Comparison of ENCODE assay signal across 11 mouse cellular contexts in the genomic region with DNA sequence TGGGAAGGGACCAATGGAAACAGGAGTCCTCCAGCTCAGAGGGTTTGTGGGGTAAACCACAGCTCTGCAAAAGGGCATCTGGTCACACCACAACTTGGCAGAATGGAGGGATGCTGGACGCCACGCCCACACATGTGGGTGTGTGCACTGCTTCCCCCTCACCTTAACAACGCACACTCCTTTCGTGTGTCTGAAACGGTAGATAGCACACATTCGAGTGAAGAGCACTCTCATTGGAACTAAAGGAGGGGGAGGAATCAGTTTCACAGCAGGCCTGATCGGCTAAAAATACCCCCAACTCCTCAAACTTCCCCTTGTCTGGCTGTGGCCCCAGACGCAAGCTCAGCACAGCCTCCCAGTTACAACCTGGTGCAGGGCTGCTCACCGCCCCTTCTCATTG.
DNase-seq lines count a peak whose midpoint lies in the region; ATAC-seq and TF ChIP-seq lines count a peak whose summit lies in the region.
"Had no signal": no experiment of that assay in that cellular context is flagged by ENCODE, and none has a peak within 500 bp of the region (broad histone marks: within the 10 kb centered on the region; RNA-seq: fewer than 3 reads in every experiment).

No protein-coding gene starts in this region.

- H3K79me2 ChIP-seq in myocyte (ENCODE audit: control insufficient read depth, insufficient read depth), result peaks cover 68% of the 10 kb centered on the region

- no peak overlapping the region for H3ac ChIP-seq in myocyte (ENCODE audit: control insufficient read depth, insufficient read length)

- no peaks in the 10 kb centered on the region for H3K36me3 ChIP-seq in lung, embryonic 16.5 days (ENCODE audit: control insufficient read depth, insufficient read depth, low read length)
- H3K36me3 ChIP-seq in embryonic facial prominence, embryonic 15.5 days, result no peaks in the 10 kb centered on the region
- peaks cover 32% of the 10 kb centered on the region for H3K36me3 ChIP-seq in myocyte (ENCODE audit: control insufficient read depth, insufficient read depth)
- H3K36me3 ChIP-seq: liver, embryonic 15.5 days had no signal

- H3K4me1 ChIP-seq in lung, embryonic 16.5 days (replicated peaks; ENCODE audit: control insufficient read depth, insufficient read depth, low read length), result peaks cover 47% of the 10 kb centered on the region
- H3K4me1 ChIP-seq in embryonic facial prominence, embryonic 15.5 days, result peaks cover 41% of the 10 kb centered on the region

- peak overlapping the region; percentile 16; the same call in 1 of the 2 replicates for H3K9ac ChIP-seq in lung, embryonic 16.5 days (ENCODE audit: low read length)
- no peak overlapping the region for H3K9ac ChIP-seq in embryonic facial prominence, embryonic 15.5 days
- H3K9ac ChIP-seq: liver, embryonic 15.5 days had no signal

- no peaks in the 10 kb centered on the region for H3K27me3 ChIP-seq in lung, embryonic 16.5 days (ENCODE audit: control insufficient read depth, insufficient read depth, low read depth, low read length)
- no peaks in the 10 kb centered on the region for H3K27me3 ChIP-seq in embryonic facial prominence, embryonic 15.5 days
- H3K27me3 ChIP-seq in myocyte (ENCODE audit: control insufficient read depth, insufficient read depth, insufficient read length), result no peaks in the 10 kb centered on the region
- H3K27me3 ChIP-seq: liver, embryonic 15.5 days had no signal

- peak overlapping the region; percentile 91 for H3K27ac ChIP-seq in lung, embryonic 16.5 days (ENCODE audit: low read length)
- H3K27ac ChIP-seq in embryonic facial prominence, embryonic 15.5 days (replicated peaks), result peak overlapping the region; percentile 51; the same call in 1 of the 2 replicates
- H3K27ac ChIP-seq: liver, embryonic 15.5 days had no signal

- DNase-seq in heart, adult 11 months, result peak; percentile 93
- no peak for DNase-seq in heart, adult 8-10 months (ENCODE audit: low spot score)
- no peak for DNase-seq in lung, postnatal 4 days
- DNase-seq in adrenal gland, postnatal 25 days, result no peak
- no peak for DNase-seq in cerebellum, postnatal 25 days
- DNase-seq: layer of hippocampus, postnatal 36 days had no signal

- 62% methylated on average over 9 of the region's 9 CpGs for WGBS in lung, embryonic 16.5 days
- WGBS in embryonic facial prominence, embryonic 15.5 days, result 70% methylated on average over 9 of the region's 9 CpGs

- peak; percentile 45 for TF ChIP-seq POLR2A in myocyte (IDR thresholded peaks at IDR 0.05; ENCODE audit: insufficient read length, low read depth)

- H3K4me2 ChIP-seq in lung, embryonic 16.5 days (ENCODE audit: low read depth, low read length), result no peak overlapping the region
- no peak overlapping the region for H3K4me2 ChIP-seq in embryonic facial prominence, embryonic 15.5 days (replicated peaks)
- H3K4me2 ChIP-seq in myocyte (ENCODE audit: low read depth), result peak overlapping the region; percentile 71
- H3K4me2 ChIP-seq: liver, embryonic 15.5 days had no signal

- H3K9me3 ChIP-seq in lung, embryonic 16.5 days (ENCODE audit: control insufficient read depth, low read length), result no peaks in the 10 kb centered on the region
- no peaks in the 10 kb centered on the region for H3K9me3 ChIP-seq in embryonic facial prominence, embryonic 15.5 days (replicated peaks)
- H3K9me3 ChIP-seq: liver, embryonic 15.5 days had no signal

- no peak for ATAC-seq in lung, embryonic 16.5 days (ENCODE audit: low read depth)
- ATAC-seq in embryonic facial prominence, embryonic 15.5 days (ENCODE audit: insufficient number of reproducible peaks, low FRiP score, low TSS enrichment, low read depth), result no peak
- ATAC-seq: inflammation-experienced regulatory T-cells, adult 6 months had no signal

- H3K4me3 ChIP-seq in lung, embryonic 16.5 days (ENCODE audit: low read length), result no peak overlapping the region
- no peak overlapping the region for H3K4me3 ChIP-seq in embryonic facial prominence, embryonic 15.5 days (replicated peaks)
- no peak overlapping the region for H3K4me3 ChIP-seq in myocyte
- H3K4me3 ChIP-seq: liver, embryonic 15.5 days had no signal

TF ChIP-seq in myocyte, 11 proteins besides CTCF, POLR2A, EP300 and RAD21:
- TF ChIP-seq POLR2AphosphoS2 (IDR thresholded peaks at IDR 0.05; ENCODE audit: insufficient read length, low read depth), result peak; percentile 73
- peak in 1 of 3 experiments; percentile 77 for TF ChIP-seq MYOG (IDR thresholded peaks at IDR 0.05; ENCODE audit: control insufficient read depth in 1 of 3, insufficient read depth in 1 of 3, insufficient read length in 2 of 3, low read depth in 2 of 3)
- TF ChIP-seq MYOD1 (IDR thresholded peaks at IDR 0.05; ENCODE audit: control insufficient read depth in 1 of 3, insufficient read length in 2 of 3, low read depth in 2 of 3), result peak in 1 of 3 experiments; percentile 60
- TF ChIP-seq REST (IDR thresholded peaks at IDR 0.05; ENCODE audit: insufficient read depth, insufficient read length), result no peak
- no peak for TF ChIP-seq E2F4 (IDR thresholded peaks at IDR 0.05; ENCODE audit: insufficient read depth)
- TF ChIP-seq SRF (IDR thresholded peaks at IDR 0.05; ENCODE audit: control insufficient read depth, insufficient read length, low read depth), result peak; percentile 49
